Mouse (Mus musculus) layer of hippocampus, adult 2 months (tissue): ENCODE measurements around the gene Ccdc153. TPM values are rescaled to one million over a fixed set of nuclear protein-coding genes. Genes with fewer than 3 reads are reported as not detected.

Experiments used
- DNase-seq, 2 experiments: peaks; one replicate each; pipeline ENCODE4 v3.0.0; 2022; ENCODE audit warnings: low spot score in 2 of 2
- H3K27ac ChIP-seq: fragments of 200-600 bp; 2 replicates; pipeline ENCODE4 v1.8.1; 2022
- H3K4me3 ChIP-seq: fragments of 200-600 bp; 2 replicates; pipeline ENCODE4 v1.8.1; 2022; ENCODE audit warnings: mild to moderate bottlenecking
- CTCF ChIP-seq: fragments of 200-600 bp; conservative IDR thresholded peaks from 2 replicates; pipeline ENCODE4 v1.8.1; 2022; ENCODE audit warnings: antibody characterized with exemption, mild to moderate bottlenecking, moderate library complexity
- total RNA-seq, 2 experiments: library from RNA; stranded (reverse); gene quantifications; 2 replicates each; pipeline ENCODE4 v1.2.3; 2021

Gene Ccdc153
- total RNA-seq, 2 experiments from 2014 or later = 3.6 to 4.1 TPM

- Histone ChIP-seq H3K27ac (peak overlapping the region; percentile 89), H3K4me3 (no peak overlapping the region)
- DNase-seq = peak; percentile 69 to 74
- peak; percentile 84 for TF ChIP-seq CTCF
These were observed 9.0 kb downstream of the Ccdc153 start for GRCm38 (mm10) chr9:44249181-44250146.

GRCm38 (mm10) chr9:44250445-44250844 is 10.0 kb downstream of the Ccdc153 start:
- DNase-seq = peak; percentile 47 to 61
- TF ChIP-seq CTCF = no peak
- H3K27ac ChIP-seq = peak overlapping the region; percentile 89
- no peak overlapping the region for H3K4me3 ChIP-seq

GRCm38 (mm10) chr9:44251314-44251713 is 10.8 kb downstream of the Ccdc153 start, which contains the start of gene Pdzd3:
Pdzd3 (minus strand) TSS chr9:44251471.
- Histone ChIP-seq H3K4me3 (no peak within 1 kb of the TSS), H3K27ac (peak within 1 kb of the TSS; percentile 89)
- TF ChIP-seq CTCF = no peak
- DNase-seq = no peak

DNA sequence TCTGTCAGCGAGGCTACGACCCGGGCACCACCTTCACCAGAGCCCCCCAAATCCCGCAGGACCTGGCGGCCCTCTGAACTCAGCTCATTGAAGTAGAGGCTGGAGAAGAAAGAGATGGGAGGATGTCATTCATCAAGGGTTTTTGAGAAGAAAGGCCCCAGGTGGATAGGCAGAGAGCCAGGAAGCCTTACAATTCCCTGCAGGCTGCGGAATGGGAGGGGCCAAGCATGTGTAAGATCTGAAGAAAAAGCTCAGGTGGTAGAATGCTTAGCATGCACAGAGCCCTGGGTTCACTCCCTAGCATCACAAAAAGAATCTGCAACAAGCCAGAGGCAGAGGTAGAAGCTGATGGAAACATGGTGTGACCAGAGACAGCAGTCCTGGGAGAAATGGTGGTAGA is 13.0 kb downstream of the Ccdc153 start:
- H3K4me3 ChIP-seq = no peak overlapping the region
- H3K27ac ChIP-seq = peak overlapping the region; percentile 63
- TF ChIP-seq CTCF = no peak
- DNase-seq = no peak

GRCm38 (mm10) chr9:44254508-44255135 is 14.1 kb downstream of the Ccdc153 start:
- TF ChIP-seq CTCF = no peak
- H3K4me3 ChIP-seq = no peak overlapping the region
- no peak for DNase-seq
- H3K27ac ChIP-seq = peak overlapping the region; percentile 63

DNA sequence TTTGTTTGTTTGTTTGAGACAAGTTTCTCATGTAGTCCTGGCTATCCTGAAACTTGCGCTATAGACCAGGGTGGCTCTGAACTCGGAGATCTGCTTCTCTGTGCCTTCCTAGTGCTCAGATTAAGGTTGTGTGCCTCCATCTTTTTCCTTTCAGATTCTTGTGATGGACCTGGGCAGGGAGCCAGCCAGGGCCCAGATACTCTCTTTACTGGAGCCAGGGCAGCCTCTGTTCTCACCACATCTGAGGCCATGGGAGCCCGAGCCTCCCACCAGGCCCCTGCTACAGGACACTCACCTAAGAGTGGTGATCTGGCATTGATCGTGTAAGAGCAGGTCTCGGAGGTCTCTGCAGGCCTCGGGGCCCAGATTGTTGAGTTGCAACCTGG is 14.7 kb downstream of the Ccdc153 start:
- no peak overlapping the region for H3K4me3 ChIP-seq
- TF ChIP-seq CTCF = no peak
- no peak for DNase-seq
- peak overlapping the region; percentile 63 for H3K27ac ChIP-seq

DNA sequence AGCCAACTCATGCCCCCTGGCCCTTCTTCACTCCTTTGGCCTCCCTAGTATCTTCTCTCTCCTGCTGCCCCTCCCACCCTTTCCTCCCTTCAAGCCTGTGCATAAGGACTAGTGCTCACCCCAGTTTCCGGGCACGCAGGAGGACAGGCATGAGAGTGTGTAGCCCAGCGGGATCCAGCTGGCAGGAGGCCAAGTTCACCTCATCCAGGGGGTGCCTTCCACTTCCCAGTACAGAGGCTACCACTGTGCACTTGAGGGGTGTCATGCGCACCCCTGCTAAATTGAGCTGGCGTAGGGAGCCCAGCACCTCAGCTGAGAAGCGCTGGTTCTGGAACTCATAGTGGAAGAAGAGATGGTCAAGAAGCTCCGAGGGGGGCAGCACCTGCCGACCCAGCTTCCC is 15.7 kb downstream of the Ccdc153 start:
- TF ChIP-seq CTCF = no peak
- H3K27ac ChIP-seq = no peak overlapping the region
- no peak for DNase-seq
- no peak overlapping the region for H3K4me3 ChIP-seq

DNA sequence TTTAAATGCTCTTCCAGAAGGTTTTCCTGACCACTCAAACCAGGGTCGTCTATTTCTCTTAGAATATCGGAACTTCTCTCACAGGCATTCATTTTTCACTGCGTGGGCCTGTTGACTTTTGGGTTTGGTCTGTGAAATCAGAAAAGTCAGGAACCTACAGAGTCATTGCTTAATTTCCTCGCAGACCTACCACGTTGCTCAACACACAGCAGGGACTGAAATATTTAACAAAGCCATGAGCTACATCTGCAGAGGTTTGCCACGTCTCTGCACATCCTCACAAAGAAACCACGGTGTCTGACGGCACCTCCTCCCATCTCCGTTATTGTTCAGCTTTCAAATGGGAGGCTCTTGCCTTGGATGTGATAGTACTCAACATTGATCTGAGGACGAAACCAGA is 18.5 kb downstream of the Ccdc153 start:
- Histone ChIP-seq H3K4me3 (no peak overlapping the region), H3K27ac (no peak overlapping the region)
- DNase-seq = no peak
- no peak for TF ChIP-seq CTCF

- TF ChIP-seq CTCF = no peak
- H3K4me3 ChIP-seq = no peak overlapping the region
- no peak for DNase-seq
- H3K27ac ChIP-seq = no peak overlapping the region
These were observed 20.9 kb downstream of the Ccdc153 start for GRCm38 (mm10) chr9:44261388-44261787.

DNA sequence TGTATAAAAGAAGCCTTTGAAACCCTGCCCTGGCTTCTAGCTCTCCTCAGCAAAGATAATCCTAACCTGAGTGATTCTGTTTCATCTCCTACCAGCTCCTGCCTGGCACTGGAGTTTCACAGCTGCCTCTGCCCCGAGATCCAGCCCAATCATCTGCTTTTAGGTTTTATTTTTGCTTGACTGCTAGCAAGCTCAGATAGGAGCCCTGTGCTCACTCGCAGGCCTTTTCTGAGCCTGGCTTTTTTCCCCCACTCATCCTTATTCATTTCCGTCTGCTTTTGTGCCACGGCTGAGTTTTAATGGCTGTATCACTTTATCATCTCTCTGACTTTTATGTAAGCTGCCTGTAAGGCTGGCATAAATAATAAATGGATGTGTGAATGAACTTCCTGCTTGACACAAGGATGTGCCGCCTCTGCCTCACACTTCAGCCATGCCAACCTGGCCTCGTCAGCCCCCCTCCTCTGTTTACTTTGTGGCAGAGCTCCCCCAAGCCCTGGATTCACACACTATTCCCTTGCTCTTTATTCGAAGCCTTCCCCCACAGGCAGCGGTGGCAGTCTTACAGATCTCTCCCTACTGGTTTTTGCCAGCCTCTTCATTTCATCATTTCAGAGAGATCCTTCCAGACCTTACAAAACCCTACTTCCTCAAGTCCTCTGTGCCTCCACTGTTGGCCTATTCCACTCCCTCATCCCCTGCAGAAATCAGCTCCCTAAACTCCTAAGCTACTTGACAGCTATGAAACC is 26.2 kb downstream of the Ccdc153 start:
- no peak for DNase-seq
- Histone ChIP-seq H3K4me3 (no peak overlapping the region), H3K27ac (peak overlapping the region; percentile 96)
- TF ChIP-seq CTCF = no peak

DNA sequence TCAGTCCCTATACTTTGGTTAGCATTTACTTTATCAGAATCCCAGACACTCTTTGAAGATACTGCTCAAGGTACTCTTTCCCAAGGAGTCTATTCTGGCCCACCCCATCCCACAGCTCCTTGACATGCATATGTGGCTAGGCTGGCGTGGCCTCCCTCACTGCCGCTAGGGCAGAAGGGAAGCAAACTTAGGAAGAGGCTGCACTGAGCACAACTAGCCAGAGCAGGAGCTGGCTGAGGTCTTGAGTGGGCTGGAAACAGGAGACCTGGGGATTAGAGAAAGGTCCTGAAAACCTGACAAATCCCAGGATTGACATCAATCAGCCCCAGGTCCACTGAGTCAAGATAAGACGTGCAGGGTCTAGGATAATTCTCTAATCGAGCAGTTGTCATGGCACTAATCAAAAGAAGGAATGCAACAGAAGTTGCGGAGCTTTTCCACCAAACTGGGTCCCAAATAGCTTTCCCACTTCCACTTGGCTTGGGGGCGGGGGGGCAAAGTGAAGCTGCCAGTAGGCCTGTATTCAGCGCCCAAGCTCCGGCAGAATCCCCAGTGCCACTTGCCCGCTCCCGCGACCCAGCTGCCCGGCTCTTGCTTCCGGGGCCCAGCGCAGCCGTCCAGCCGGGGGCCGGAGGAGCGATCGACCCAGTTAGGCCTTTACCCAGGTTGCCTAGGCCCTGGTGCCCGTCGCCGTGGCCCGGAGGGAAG is 27.0 kb downstream of the Ccdc153 start:
- H3K27ac ChIP-seq = peak overlapping the region; percentile 96
- no peak for DNase-seq
- peak overlapping the region; percentile 65 for H3K4me3 ChIP-seq
- TF ChIP-seq CTCF = peak; percentile 35

DNA sequence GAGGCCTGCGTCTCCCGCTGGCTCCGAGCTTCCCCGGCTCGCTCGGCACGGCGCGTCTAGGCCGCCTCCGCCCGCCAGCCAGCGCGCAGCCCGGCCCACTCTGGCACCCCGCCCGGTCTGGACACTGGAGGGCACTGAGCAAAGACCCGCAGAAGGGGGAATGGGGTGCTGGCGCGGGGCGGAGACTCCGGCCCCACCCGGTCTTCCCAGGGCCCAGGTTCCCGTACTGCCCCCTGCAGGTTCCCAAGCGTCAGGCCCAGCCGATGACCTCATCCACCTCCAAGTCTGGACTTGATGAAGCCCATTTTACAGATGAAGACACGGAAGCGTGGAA is 27.5 kb downstream of the Ccdc153 start:
- TF ChIP-seq CTCF = peak; percentile 86
- peak; percentile 79 to 80 for DNase-seq
- H3K4me3 ChIP-seq = peak overlapping the region; percentile 65
- peak overlapping the region; percentile 96 for H3K27ac ChIP-seq

DNA sequence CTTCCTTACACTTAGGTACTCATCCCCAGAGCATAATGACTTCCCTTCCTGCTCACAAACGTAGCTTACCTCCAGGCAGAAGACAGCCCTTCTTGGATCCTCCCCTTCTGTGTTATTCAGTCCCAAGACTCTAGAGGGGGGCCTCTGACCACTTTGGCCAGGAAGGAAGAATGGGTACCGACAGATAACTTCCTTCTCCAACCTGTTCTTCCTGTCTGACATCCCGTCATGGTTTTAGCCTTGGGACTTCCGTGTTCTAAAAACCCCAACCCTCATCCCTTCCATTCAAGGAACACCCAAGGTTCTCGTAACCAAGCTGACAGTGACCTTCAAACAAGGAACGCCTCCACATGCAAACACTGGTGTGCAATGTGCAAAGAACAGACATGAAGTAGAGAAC is 28.0 kb downstream of the Ccdc153 start, which contains the start of gene Nlrx1:
TSS of gene Nlrx1 (minus strand) at position 168 of the 400 bp plus-strand sequence.
- Histone ChIP-seq H3K4me3 (peak within 1 kb of the TSS; percentile 65), H3K27ac (peak within 1 kb of the TSS; percentile 96)
- DNase-seq = no peak
- peak; percentile 1; the same call in 1 of the 2 replicates for TF ChIP-seq CTCF
